Mouse (Mus musculus) lung, adult 2 months (tissue): ENCODE results near the gene Dpyd.

Source experiments
- CTCF ChIP-seq: fragments of 200-500 bp; IDR thresholded peaks from 2 replicates; pipeline ENCODE4 v1.5.1; 2011; ENCODE audit warnings: mild to moderate bottlenecking, low read length, control low read depth; ENCODE audit not compliant: insufficient read depth
- POLR2A ChIP-seq: fragments of 200-500 bp; IDR thresholded peaks from 2 replicates; pipeline ENCODE4 v1.6.1; 2011; ENCODE audit warnings: low read depth, mild to moderate bottlenecking, control low read depth, low read length, borderline replicate concordance; ENCODE audit errors: extremely low read depth

GRCm38 (mm10) chr3:118676052-118676777 lies 114.3 kb downstream of the Dpyd start:
- no peak for TF ChIP-seq CTCF
- TF ChIP-seq POLR2A, result no peak
